Mouse (Mus musculus) MEL (cell line): ENCODE measurements around the gene Ttll11.

Source experiments
- CHD1 ChIP-seq: IDR thresholded peaks from 2 replicates; pipeline ENCODE4 v1.6.1; 2012; ENCODE audit warnings: low read depth, mild to moderate bottlenecking, inconsistent platforms, low read length, improper control_type of control experiment
- CHD2 ChIP-seq: IDR thresholded peaks from 2 replicates; pipeline ENCODE4 v1.6.1; 2011; ENCODE audit warnings: low read length, improper control_type of control experiment
- CTCF ChIP-seq, 3 experiments: IDR thresholded peaks in 2 of 3; conservative IDR thresholded peaks in 1 of 3; 2 replicates each; pipeline ENCODE4 v1.5.1; 2011 to 2012; ENCODE audit warnings: low read length in 3 of 3, low read depth in 2 of 3, mild to moderate bottlenecking in 2 of 3, improper control_type of control experiment in 1 of 3, inconsistent platforms in 1 of 3, mixed read lengths in 1 of 3, moderate library complexity in 1 of 3; ENCODE audit not compliant: control insufficient read depth in 1 of 3, insufficient read depth in 1 of 3, poor library complexity in 1 of 3, severe bottlenecking in 1 of 3
- ELF1 ChIP-seq: IDR thresholded peaks from 2 replicates; pipeline ENCODE4 v1.6.1; 2014; ENCODE audit warnings: low read depth, mild to moderate bottlenecking, inconsistent platforms, low read length, improper control_type of control experiment, moderate library complexity
- EP300 ChIP-seq, 2 experiments: IDR thresholded peaks; 2 replicates each; pipeline ENCODE4 v1.6.1; 2011; ENCODE audit warnings: improper control_type of control experiment in 2 of 2, low read length in 2 of 2, low read depth in 1 of 2, mild to moderate bottlenecking in 1 of 2
- ETS1 ChIP-seq: IDR thresholded peaks from 2 replicates; pipeline ENCODE4 v1.6.1; 2012; ENCODE audit warnings: low read depth, mild to moderate bottlenecking, inconsistent platforms, low read length, improper control_type of control experiment, moderate library complexity
- MAX ChIP-seq: IDR thresholded peaks from 2 replicates; pipeline ENCODE4 v1.6.1; 2011; ENCODE audit warnings: low read length, improper control_type of control experiment
- MEF2A ChIP-seq: IDR thresholded peaks from 2 replicates; pipeline ENCODE4 v1.6.1; 2014; ENCODE audit warnings: low read depth, mild to moderate bottlenecking, inconsistent platforms, low read length, improper control_type of control experiment; ENCODE audit not compliant: poor library complexity, insufficient replicate concordance, severe bottlenecking; ENCODE audit errors: extremely low read depth
- POLR2A ChIP-seq, 2 experiments: IDR thresholded peaks; 2 replicates each; pipeline ENCODE4 v1.6.1; 2011 to 2012; ENCODE audit warnings: low read length in 2 of 2, mild to moderate bottlenecking in 2 of 2, control low read depth in 1 of 2, improper control_type of control experiment in 1 of 2, low read depth in 1 of 2, moderate library complexity in 1 of 2; ENCODE audit not compliant: control insufficient read depth in 1 of 2, insufficient read depth in 1 of 2, poor library complexity in 1 of 2
- POLR2AphosphoS5 ChIP-seq: IDR thresholded peaks from 2 replicates; pipeline ENCODE4 v1.6.1; 2012; ENCODE audit warnings: low read depth, borderline replicate concordance, mild to moderate bottlenecking, inconsistent platforms, low read length, moderate library complexity, mixed read lengths
- TAL1 ChIP-seq: IDR thresholded peaks from 2 replicates; pipeline ENCODE4 v1.6.1; 2012; ENCODE audit warnings: mild to moderate bottlenecking, inconsistent platforms, low read length, moderate library complexity, mixed read lengths
- USF1 ChIP-seq: IDR thresholded peaks from 2 replicates; pipeline ENCODE4 v1.6.1; 2014; ENCODE audit warnings: low read depth, mild to moderate bottlenecking, inconsistent platforms, low read length, improper control_type of control experiment, moderate library complexity
- ZNF384 ChIP-seq: IDR thresholded peaks from 2 replicates; pipeline ENCODE4 v1.6.1; 2012; ENCODE audit warnings: low read depth, mild to moderate bottlenecking, inconsistent platforms, low read length, improper control_type of control experiment

DNA sequence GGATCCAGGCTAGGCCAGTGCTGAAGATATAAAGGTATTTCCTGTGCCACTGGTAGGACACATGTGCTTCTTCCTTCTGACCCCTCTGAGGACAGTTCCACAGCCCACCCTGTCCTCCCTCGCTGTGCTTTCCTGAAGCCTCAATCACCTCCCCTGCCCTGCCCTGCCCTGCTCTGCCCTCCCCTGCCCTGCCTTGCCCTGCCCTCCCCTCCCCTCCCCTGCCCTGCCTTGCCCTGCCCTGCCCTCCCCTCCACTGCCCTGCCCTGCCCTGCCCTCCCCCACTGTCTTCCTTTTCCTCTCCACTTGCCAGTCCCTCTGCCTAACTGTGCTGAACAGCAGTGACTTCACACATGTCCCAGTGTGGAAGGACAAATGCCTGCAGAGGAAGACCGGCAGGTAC lies 160.8 kb downstream of the Ttll11 start:
- TF ChIP-seq POLR2A (IDR thresholded peaks at IDR 0.05; ENCODE audit: control insufficient read depth in 1 of 2, insufficient read depth in 1 of 2, low read depth in 1 of 2, low read length in 2 of 2, poor library complexity in 1 of 2) (no peak), CTCF (IDR thresholded peaks at IDR 0.05 in 2 of 3, conservative IDR thresholded peaks at IDR 0.05 in 1 of 3; ENCODE audit: control insufficient read depth in 1 of 3, insufficient read depth in 1 of 3, low read depth in 2 of 3, low read length in 3 of 3, poor library complexity in 1 of 3, severe bottlenecking in 1 of 3) (no peak), CHD2 (no peak), MAX (no peak), ZNF384 (no peak), MEF2A (no peak), ETS1 (no peak), TAL1 (no peak), POLR2AphosphoS5 (no peak), ELF1 (no peak), CHD1 (no peak), USF1 (no peak), EP300 (IDR thresholded peaks at IDR 0.05; ENCODE audit: low read depth in 1 of 2, low read length in 2 of 2) (no peak)
